Mouse (Mus musculus): ENCODE measurements around the gene Amdhd2.

GRCm38 (mm10) chr17:24126801-24127200, 36.8 kb downstream of the Amdhd2 start:
- TF ChIP-seq NRF1 (IDR thresholded peaks at IDR 0.05; ENCODE audit: low read depth, low read length), result no peak
- TF ChIP-seq MAX (IDR thresholded peaks at IDR 0.05; ENCODE audit: low read length), result no peak
- no peak for TF ChIP-seq ZNF384 (IDR thresholded peaks at IDR 0.05; ENCODE audit: low read depth, low read length)
- no peak for TF ChIP-seq CTCF (conservative IDR thresholded peaks at IDR 0.05 in 1 of 2, IDR thresholded peaks at IDR 0.05 in 1 of 2; ENCODE audit: low read depth in 2 of 2, low read length in 2 of 2)
- no peak for TF ChIP-seq MEF2A (IDR thresholded peaks at IDR 0.05; ENCODE audit: borderline replicate concordance, low read depth, low read length)
